In the genomic region with DNA sequence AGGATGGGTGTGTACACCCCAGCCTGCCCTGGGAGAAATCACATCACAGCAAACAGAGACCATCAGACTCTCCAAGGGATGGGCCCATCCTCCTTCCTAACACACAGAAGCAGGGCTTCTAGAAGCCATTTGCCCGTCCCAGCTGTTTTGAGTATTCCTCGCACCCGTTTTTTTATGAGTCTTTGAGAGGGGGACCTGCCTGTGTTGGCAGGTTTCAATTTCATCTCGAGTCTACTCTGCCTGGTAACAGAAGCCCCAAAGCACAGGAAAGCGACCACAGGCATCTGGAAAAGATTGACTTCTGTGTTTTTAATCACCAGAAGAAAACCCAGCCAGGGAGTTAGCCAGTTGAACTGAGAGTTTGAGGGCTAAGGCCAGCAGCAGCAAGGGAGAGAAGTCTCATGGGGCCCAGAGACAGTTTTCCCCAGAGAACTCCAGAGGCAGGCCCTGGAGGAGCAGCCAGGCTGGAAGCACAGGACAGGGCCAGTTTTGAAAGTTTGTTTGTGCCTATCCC, we compare ENCODE assay signal across 8 mouse cellular contexts. TPM values are rescaled to one million over a fixed set of nuclear protein-coding genes. Genes with fewer than 3 reads are reported as not detected.
DNase-seq lines count a peak whose midpoint lies in the region; ATAC-seq and TF ChIP-seq lines count a peak whose summit lies in the region.

No protein-coding gene starts in this region.

- H3K27ac ChIP-seq in left cerebral cortex, adult 2 months: peak overlapping the region; percentile 25
- peak overlapping the region; percentile 98 for H3K27ac ChIP-seq in embryonic facial prominence, embryonic 13.5 days
- peak overlapping the region; percentile 47 for H3K27ac ChIP-seq in hindbrain, embryonic 15.5 days (replicated peaks)
- H3K27ac ChIP-seq in neural tube, embryonic 13.5 days (replicated peaks): peak overlapping the region; percentile 88

- no peaks in the 10 kb centered on the region for H3K9me3 ChIP-seq in embryonic facial prominence, embryonic 13.5 days
- no peaks in the 10 kb centered on the region for H3K9me3 ChIP-seq in hindbrain, embryonic 15.5 days
- H3K9me3 ChIP-seq in neural tube, embryonic 13.5 days: no peaks in the 10 kb centered on the region

- no peak for TF ChIP-seq CTCF in left cerebral cortex, adult 2 months (IDR thresholded peaks at IDR 0.05)

- no peaks in the 10 kb centered on the region for H3K36me3 ChIP-seq in embryonic facial prominence, embryonic 13.5 days
- H3K36me3 ChIP-seq in hindbrain, embryonic 15.5 days: no peaks in the 10 kb centered on the region
- H3K36me3 ChIP-seq in neural tube, embryonic 13.5 days: no peaks in the 10 kb centered on the region

- intact Hi-C loops in left cerebral cortex, adult 2 months (cut with DNase I): no loop called here
- intact Hi-C loops in left cerebral cortex, postnatal 4 days (cut with DNase I): no loop called here

- peaks cover 60% of the 10 kb centered on the region for H3K4me1 ChIP-seq in embryonic facial prominence, embryonic 13.5 days
- peaks cover 34% of the 10 kb centered on the region for H3K4me1 ChIP-seq in hindbrain, embryonic 15.5 days (replicated peaks)
- peaks cover 46% of the 10 kb centered on the region for H3K4me1 ChIP-seq in neural tube, embryonic 13.5 days (replicated peaks)

- ATAC-seq in embryonic facial prominence, embryonic 13.5 days (ENCODE audit: insufficient number of reproducible peaks, insufficient read depth, low FRiP score, low TSS enrichment, low read depth): peak; percentile 63
- ATAC-seq in hindbrain, embryonic 15.5 days (ENCODE audit: low FRiP score, low read depth): no peak
- ATAC-seq in neural tube, embryonic 13.5 days (ENCODE audit: low read depth): no peak
- no peak for ATAC-seq in megakaryocyte progenitor cell, adult 5-6 weeks (replicated peaks; ENCODE audit: poor library complexity)

- no peak overlapping the region for H3K4me3 ChIP-seq in left cerebral cortex, adult 2 months
- no peak overlapping the region for H3K4me3 ChIP-seq in embryonic facial prominence, embryonic 13.5 days
- H3K4me3 ChIP-seq in hindbrain, embryonic 15.5 days: no peak overlapping the region
- H3K4me3 ChIP-seq in neural tube, embryonic 13.5 days: no peak overlapping the region

- WGBS in embryonic facial prominence, embryonic 13.5 days: 4% methylated on average over 5 of the region's 5 CpGs
- WGBS in hindbrain, embryonic 15.5 days: 38% methylated on average over 5 of the region's 5 CpGs
- WGBS in neural tube, embryonic 13.5 days: 36% methylated on average over 5 of the region's 5 CpGs

- H3K4me2 ChIP-seq in embryonic facial prominence, embryonic 13.5 days: peak overlapping the region; percentile 33
- H3K4me2 ChIP-seq in hindbrain, embryonic 15.5 days: no peak overlapping the region
- no peak overlapping the region for H3K4me2 ChIP-seq in neural tube, embryonic 13.5 days

- H3K27me3 ChIP-seq in embryonic facial prominence, embryonic 13.5 days: no peaks in the 10 kb centered on the region
- peaks cover 4% of the 10 kb centered on the region; the same call in 1 of the 2 replicates for H3K27me3 ChIP-seq in hindbrain, embryonic 15.5 days
- peaks cover 7% of the 10 kb centered on the region for H3K27me3 ChIP-seq in neural tube, embryonic 13.5 days

- 0 out of 2 replicates have a peak overlapping the region, but pooled peaks have one; percentile 27 for H3K9ac ChIP-seq in embryonic facial prominence, embryonic 13.5 days
- no peak overlapping the region for H3K9ac ChIP-seq in hindbrain, embryonic 15.5 days
- peak overlapping the region; percentile 36; the same call in 1 of the 2 replicates for H3K9ac ChIP-seq in neural tube, embryonic 13.5 days

- DNase-seq in left cerebral cortex, adult 2 months (ENCODE audit: extremely low spot score in 1 of 2, low spot score in 2 of 2): no peak
- DNase-seq in left cerebral cortex, postnatal 4 days: no peak
- no peak for DNase-seq in right cerebral cortex, adult 2 months (ENCODE audit: low spot score in 2 of 2)
- no peak for DNase-seq in frontal cortex, postnatal 36 days (ENCODE audit: low spot score in 2 of 2)

RNA-seq across cellular contexts. Expression of gene Sulf2, which starts 24.7 kb away (rescaled TPM):
- total RNA-seq in left cerebral cortex, adult 2 months (2021): 100 to 1,000 TPM; 100 to 102 TPM
- total RNA-seq in left cerebral cortex, postnatal 4 days (2021): 100 to 1,000 TPM; 153 to 162 TPM
- polyA plus RNA-seq in embryonic facial prominence, embryonic 13.5 days (2015; fragmentation: Nextera tagmentation; extraction: Ambion mirVana): 127 and 143 TPM in 2 replicates
- 106 and 113 TPM in 2 replicates for polyA plus RNA-seq in hindbrain, embryonic 15.5 days (2015; fragmentation: Nextera tagmentation; extraction: Ambion mirVana)
- 116 and 122 TPM in 2 replicates for polyA plus RNA-seq in neural tube, embryonic 13.5 days (2015; fragmentation: Nextera tagmentation; extraction: Ambion mirVana)
- total RNA-seq in megakaryocyte progenitor cell, adult 5-6 weeks (2015): 1.3 and 3.5 TPM in 2 replicates
- 0.88 and 1.5 TPM in 2 replicates for total RNA-seq in megakaryocyte progenitor cell, adult 5-6 weeks (2017)

Comparison
In these comparisons a context has a peak if more than half of its experiments do, and no peak if none do; other contexts are left out.
1. H3K27ac ChIP-seq: peak in every context shown above with its lines; median percentile 98 in embryonic facial prominence, embryonic 13.5 days; 88 in neural tube, embryonic 13.5 days; 47 in hindbrain, embryonic 15.5 days; 25 in left cerebral cortex, adult 2 months.
2. RNA of gene Sulf2, which starts 24.7 kb away (total RNA-seq): 153 to 162 TPM in left cerebral cortex, postnatal 4 days and 100 to 102 TPM in left cerebral cortex, adult 2 months; 0.88 to 3.5 TPM in megakaryocyte progenitor cell, adult 5-6 weeks; every median in the first group is over 10 times any median in the second.